Mouse (Mus musculus): ENCODE measurements at regions not wholly inside any gene's neighbourhood (a gene's known extent, or its start where the extent isn't known, plus 50 kb on each side); places are given as distances from the start of the nearest gene placed in this dataset.

GRCm38 (mm10) chr15:69632306-69632705, 3131.6 kb upstream of the Lrrc6 start:
- no peak for DNase-seq

- DNase-seq = no peak
These were observed 3117.3 kb upstream of the Lrrc6 start for GRCm38 (mm10) chr15:69617998-69618397.

- no peak for DNase-seq
These were observed 3113.3 kb upstream of the Lrrc6 start for GRCm38 (mm10) chr15:69614048-69614447.

GRCm38 (mm10) chr15:69591219-69592006, 3090.7 kb upstream of the Lrrc6 start:
- DNase-seq = no peak

GRCm38 (mm10) chr15:69588084-69588483, 3087.4 kb upstream of the Lrrc6 start:
- no peak for DNase-seq

GRCm38 (mm10) chr15:69576742-69577141, 3076.0 kb upstream of the Lrrc6 start:
- DNase-seq = no peak

GRCm38 (mm10) chr15:69575611-69576153, 3075.0 kb upstream of the Lrrc6 start:
- DNase-seq = peak; percentile 1

- DNase-seq = peak; percentile 8
These were observed 3053.5 kb upstream of the Lrrc6 start for GRCm38 (mm10) chr15:69554171-69554570.

GRCm38 (mm10) chr15:69552062-69552628, 3051.4 kb upstream of the Lrrc6 start:
- DNase-seq = no peak

- no peak for DNase-seq
These were observed 3050.3 kb upstream of the Lrrc6 start for GRCm38 (mm10) chr15:69551012-69551411.

- DNase-seq = no peak
These were observed 3025.9 kb upstream of the Lrrc6 start for GRCm38 (mm10) chr15:69526441-69527094.

- DNase-seq = no peak
These were observed 2983.8 kb upstream of the Lrrc6 start for GRCm38 (mm10) chr15:69484421-69485074.

- DNase-seq = no peak
These were observed 2982.4 kb upstream of the Lrrc6 start for GRCm38 (mm10) chr15:69483096-69483495.

- no peak for DNase-seq
These were observed 2980.4 kb upstream of the Lrrc6 start for GRCm38 (mm10) chr15:69481087-69481486.

GRCm38 (mm10) chr15:69477050-69477449, 2976.3 kb upstream of the Lrrc6 start:
- DNase-seq = no peak

GRCm38 (mm10) chr15:69469566-69469965, 2968.9 kb upstream of the Lrrc6 start:
- no peak for DNase-seq

- DNase-seq = no peak
These were observed 2960.0 kb upstream of the Lrrc6 start for GRCm38 (mm10) chr15:69460581-69461194.

GRCm38 (mm10) chr15:69457473-69457872, 2956.8 kb upstream of the Lrrc6 start:
- no peak for DNase-seq

GRCm38 (mm10) chr15:69456191-69456770, 2955.6 kb upstream of the Lrrc6 start:
- DNase-seq = no peak

- DNase-seq = peak; percentile 11
These were observed 2940.3 kb upstream of the Lrrc6 start for GRCm38 (mm10) chr15:69441008-69441407.

- peak; percentile 41 for DNase-seq
These were observed 2912.9 kb upstream of the Lrrc6 start for GRCm38 (mm10) chr15:69413531-69414011.

GRCm38 (mm10) chr15:69389575-69389974, 2888.9 kb upstream of the Lrrc6 start:
- DNase-seq = no peak

Measured in right cerebral cortex, adult 18-20 months (tissue).